Mouse (Mus musculus) thymus, adult 2 months (tissue): ENCODE measurements around the gene Gm49366.

ENCODE experiments used
- CTCF ChIP-seq: fragments of 200-500 bp; IDR thresholded peaks from 2 replicates; pipeline ENCODE4 v1.5.1; 2012; ENCODE audit warnings: mild to moderate bottlenecking, control low read depth, low read length, moderate library complexity, borderline replicate concordance; ENCODE audit not compliant: control insufficient read depth, poor library complexity, insufficient read depth; ENCODE audit errors: extremely low read depth
- POLR2A ChIP-seq: fragments of 200-500 bp; IDR thresholded peaks from 2 replicates; pipeline ENCODE4 v1.6.1; 2012; ENCODE audit warnings: mild to moderate bottlenecking, low read length, control low read depth, moderate library complexity; ENCODE audit not compliant: control insufficient read depth, poor library complexity, insufficient read depth; ENCODE audit errors: extremely low read depth

DNA sequence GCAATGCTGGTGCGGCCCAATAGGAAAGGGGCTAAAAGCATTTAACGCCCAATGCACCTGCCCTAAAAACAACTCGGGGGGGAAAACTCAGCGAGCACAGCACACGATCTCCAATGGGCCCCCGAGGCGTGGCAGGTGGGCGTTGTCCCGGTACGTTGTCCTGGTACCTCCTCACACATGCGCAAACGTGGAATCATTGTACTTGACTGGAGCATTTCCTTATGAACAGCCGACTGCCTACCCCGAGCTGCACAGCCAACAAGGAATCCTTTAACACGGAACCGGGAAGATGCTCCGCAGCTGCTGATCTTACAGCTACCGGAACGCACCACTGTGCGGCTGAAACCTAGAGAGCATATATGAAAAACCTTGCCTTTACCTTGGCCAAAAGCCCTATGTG lies 23.6 kb downstream of the Gm49366 start:
- TF ChIP-seq CTCF (no peak), POLR2A (no peak)
